Mouse (Mus musculus) naive thymus-derived CD4-positive, alpha-beta T cell, adult 2 months (primary cell): ENCODE results near the gene Nxf1.

Source experiments
- DNase-seq: peaks from one replicate; pipeline ENCODE4 v3.0.0-alpha.2; 2011; ENCODE audit warnings: low read depth

Nxf1 gene

GRCm38 (mm10) chr19:8756635-8757387, at the start of gene Nxf1:
TSS of gene Nxf1 (plus strand) at chr19:8757073.
- DNase-seq, result peak; percentile 95

GRCm38 (mm10) chr19:8708954-8709353, 47.9 kb upstream of the Nxf1 start:
- DNase-seq, result no peak

- no peak for DNase-seq
Observed at GRCm38 (mm10) chr19:8710057-8710456, 46.8 kb upstream of the Nxf1 start.

GRCm38 (mm10) chr19:8711506-8711905, 45.4 kb upstream of the Nxf1 start:
- DNase-seq, result no peak

- DNase-seq, result peak; percentile 89
Observed at GRCm38 (mm10) chr19:8711949-8712869, 44.7 kb upstream of the Nxf1 start.

GRCm38 (mm10) chr19:8712870-8713305, 44.0 kb upstream of the Nxf1 start:
- peak; percentile 87 for DNase-seq

GRCm38 (mm10) chr19:8713306-8713996, 43.4 kb upstream of the Nxf1 start:
- peak; percentile 94 for DNase-seq

DNA sequence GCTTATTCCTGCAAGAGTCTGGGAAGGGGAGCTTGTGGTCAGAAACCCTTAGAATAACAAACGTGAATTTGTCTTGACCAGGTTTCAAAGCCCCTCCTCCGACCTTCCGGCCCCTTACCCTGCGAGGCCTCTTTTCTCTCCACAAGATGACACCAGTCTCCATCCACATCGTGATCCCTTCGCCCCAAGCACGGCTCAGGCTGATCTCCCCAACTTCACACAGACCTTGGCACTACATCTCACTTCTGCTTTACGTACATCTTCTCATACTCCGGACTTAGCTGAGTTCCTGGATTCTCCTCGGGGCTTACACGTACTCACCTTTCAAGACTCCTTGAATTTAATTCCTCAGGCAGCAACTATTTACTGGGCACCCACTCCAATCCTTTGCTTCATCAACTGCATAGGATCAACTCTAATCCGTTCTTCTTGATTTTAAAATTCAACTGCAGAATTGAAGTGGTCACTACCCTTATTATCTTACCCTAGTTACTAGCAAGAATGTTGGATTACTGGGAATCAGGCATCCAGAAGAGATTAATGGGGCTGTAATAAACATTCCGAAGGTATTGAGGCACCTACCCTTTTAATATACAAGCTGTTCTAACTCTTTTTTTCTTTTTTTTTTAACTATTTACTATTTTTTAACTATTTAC, 42.7 kb upstream of the Nxf1 start:
- DNase-seq, result no peak

GRCm38 (mm10) chr19:8714653-8715481, 42.0 kb upstream of the Nxf1 start:
- no peak for DNase-seq

GRCm38 (mm10) chr19:8715868-8716766, 40.8 kb upstream of the Nxf1 start:
- no peak for DNase-seq

DNA sequence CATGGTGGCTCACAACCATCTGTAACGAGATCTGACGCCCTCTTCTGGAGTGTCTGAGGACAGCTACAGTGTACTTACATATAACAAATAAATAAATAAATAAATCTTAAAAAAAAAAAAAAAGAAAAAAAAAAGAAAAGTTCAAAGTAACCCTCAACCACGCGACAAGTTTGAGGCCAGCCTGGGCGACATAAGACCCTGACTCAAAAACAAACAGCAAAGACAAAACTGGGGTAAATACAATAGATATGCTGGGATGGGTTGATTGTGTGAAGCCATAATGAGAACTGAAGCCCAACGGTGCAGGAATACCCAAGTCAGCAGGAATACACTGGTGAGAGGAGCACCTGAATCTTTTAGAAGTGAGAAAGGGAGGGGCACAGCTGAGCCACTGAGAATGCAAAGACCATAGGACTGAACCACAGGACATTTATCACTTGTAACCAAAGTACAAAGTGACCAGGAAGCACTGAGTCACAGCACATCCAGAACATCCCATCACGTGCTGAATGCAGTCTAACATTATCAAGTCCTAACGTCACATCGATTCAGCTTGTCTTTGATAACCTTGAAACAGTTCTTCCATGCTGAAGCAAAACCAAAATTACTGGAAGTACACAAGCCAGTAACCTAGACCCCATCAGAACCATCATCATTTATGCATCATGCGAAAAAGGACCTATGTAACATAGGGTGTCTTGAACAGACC, 40.0 kb upstream of the Nxf1 start:
- DNase-seq, result no peak

DNA sequence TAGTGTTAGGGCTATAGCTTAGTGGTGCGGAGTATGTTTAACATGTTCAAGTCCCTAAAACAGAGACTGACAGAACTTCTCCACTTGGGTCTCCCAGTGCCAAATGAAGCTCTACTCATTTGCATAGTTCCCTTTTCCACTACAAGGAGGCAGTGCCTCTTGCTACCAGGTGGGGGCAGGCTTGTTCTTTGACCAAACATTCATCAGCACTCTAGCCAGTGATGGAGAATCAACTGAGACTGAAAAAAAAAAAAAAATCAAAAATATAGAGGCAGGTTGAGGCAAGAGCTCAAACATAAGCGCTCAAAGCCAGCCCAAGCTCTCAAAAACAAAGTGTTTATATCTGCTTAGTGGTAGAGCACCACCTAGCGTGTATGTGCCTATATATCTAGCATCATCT, 38.5 kb upstream of the Nxf1 start:
- peak; percentile 90 for DNase-seq

GRCm38 (mm10) chr19:8719037-8719436, 37.8 kb upstream of the Nxf1 start:
- peak; percentile 52 for DNase-seq

- DNase-seq, result no peak
Observed at GRCm38 (mm10) chr19:8721378-8721777, 35.5 kb upstream of the Nxf1 start.

GRCm38 (mm10) chr19:8722021-8722420, 34.9 kb upstream of the Nxf1 start:
- no peak for DNase-seq

DNA sequence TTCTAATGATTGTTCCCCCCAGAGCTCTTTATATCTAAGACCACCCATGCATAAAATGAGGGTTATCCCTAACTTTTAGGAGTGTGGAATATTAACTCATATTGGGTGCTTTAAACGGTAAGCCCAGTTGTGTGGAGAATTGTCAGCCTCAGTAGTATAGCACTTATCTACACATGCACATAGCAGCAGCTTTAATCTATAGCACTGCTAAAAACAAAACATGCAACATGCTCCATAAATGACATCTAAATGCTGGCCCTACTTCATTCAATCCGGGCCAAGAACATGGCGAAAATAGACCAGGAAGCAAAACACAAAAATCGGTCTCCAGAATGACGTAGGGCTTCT, 34.3 kb upstream of the Nxf1 start:
- no peak for DNase-seq

- peak; percentile 98 for DNase-seq
Observed at GRCm38 (mm10) chr19:8722907-8723573, 33.8 kb upstream of the Nxf1 start, which contains the start of gene Slc3a2. TSS of gene Slc3a2 (minus strand) at chr19:8723369.

DNA sequence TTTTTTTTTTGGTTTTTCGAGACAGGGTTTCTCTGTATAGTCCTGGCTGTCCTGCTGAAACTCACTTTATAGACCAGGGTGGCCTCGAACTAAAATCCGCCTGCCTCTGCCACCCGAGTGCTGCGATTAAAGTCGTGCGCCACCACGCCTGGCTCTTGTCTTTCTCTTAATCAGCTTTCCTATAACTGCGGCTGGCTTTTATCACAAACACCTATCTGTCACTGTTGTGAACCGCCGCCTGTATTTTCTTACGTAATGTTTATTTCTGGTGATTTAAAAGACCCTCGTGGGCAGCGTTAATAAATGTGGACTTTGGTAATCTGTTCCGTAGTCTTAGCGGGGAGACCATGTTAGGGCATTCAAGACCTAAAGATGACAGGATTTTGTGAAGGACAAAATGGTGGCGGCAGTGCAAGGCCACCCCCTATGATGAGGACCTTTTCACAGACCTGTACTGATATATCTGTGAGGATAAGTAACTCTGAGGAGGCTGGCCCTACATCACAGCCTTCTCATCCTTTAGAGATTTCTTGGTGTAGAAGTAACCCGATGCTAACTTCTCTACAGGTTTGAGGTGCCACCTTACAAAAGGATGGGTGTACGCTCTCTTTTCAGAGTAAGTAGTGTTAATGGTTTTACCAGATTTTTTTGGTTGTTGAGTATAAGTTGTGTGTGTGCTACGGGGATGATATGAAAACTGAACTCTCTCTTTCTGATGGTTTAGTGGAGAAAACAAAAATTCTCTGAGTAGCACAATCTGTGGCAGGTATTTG, 33.1 kb upstream of the Nxf1 start:
- peak; percentile 63 for DNase-seq
